Mouse (Mus musculus): ENCODE measurements at regions not wholly inside any gene's neighbourhood (a gene's known extent, or its start where the extent isn't known, plus 50 kb on each side); places are given as distances from the start of the nearest gene placed in this dataset.

DNA sequence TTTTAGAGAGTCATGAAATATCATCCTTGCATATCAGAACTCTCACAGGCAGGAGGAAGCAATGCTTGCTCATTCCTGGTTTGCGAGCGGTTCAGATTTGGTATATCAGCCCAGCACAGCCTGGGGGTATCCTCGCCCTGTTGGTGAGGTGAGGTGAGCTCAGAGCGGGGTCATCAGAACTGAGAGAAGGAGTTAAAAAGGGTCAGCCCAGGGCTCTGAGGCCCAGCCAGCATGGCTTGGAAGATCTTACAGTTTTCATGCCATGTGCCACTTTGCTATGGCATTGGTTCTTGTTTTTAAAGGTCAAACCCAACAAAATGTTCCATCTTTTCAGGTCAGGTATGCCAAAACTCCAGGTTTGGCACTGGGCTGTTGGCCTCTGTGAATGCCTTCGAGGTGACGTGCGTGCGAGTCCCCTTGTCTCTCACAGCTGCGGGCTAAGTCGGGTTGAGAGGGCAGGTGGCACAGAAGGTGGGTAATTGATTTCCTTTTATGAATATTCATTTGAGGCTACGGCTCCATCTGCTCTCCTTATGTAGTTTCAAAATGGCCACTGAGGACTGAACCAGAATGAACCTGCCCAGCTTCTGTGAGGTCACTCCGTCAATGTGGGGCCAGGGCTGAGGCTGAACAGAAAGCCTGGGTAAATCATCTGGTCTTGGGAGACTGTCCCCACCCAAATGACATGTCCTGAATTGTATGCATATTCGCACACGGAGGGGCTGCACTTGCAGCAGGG, 86.3 kb downstream of the Hhipl2 start:
- peak; percentile 74 for DNase-seq (ENCODE audit: low read depth, low spot score)

DNA sequence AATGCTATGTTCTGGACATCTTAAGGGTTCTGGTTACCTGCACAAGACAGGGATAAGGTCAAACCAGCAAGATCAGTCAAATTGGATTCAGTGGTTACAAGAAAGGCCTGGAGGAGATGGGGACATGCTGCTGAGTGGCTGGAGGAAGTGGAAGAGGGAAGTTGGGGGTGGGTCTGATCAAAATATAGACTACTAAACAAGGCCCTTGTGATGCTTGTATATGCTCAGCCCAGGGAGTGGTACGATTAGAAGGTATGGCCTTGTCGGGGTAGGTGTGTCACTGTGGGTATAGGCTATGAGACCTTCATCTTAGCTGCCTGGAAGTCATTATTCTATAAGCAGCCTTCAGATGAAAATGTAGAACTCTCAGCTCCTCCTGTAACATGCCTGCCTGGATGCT, 89.9 kb downstream of the Hhipl2 start:
- DNase-seq (ENCODE audit: low read depth, low spot score) = no peak

DNA sequence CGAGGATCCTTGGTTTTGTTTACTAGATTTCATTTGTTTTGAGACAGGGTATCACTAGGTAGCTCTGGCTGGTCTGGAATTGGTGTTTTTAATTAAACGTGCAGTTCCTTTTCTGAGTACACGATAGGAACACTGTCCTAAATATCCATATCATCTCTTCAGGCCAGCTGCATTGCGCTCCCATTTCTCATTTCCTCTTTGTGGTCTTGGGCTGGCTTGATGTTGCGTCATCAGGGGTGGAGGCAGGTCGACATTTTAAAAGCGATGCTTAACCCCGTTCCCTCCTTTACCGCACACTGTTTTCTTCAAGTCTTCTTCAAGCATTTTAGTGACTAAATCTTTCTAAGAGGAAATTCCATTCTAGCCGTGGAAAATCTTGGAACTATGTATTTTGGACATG, 92.7 kb downstream of the Hhipl2 start:
- DNase-seq (ENCODE audit: low read depth, low spot score) = no peak

DNA sequence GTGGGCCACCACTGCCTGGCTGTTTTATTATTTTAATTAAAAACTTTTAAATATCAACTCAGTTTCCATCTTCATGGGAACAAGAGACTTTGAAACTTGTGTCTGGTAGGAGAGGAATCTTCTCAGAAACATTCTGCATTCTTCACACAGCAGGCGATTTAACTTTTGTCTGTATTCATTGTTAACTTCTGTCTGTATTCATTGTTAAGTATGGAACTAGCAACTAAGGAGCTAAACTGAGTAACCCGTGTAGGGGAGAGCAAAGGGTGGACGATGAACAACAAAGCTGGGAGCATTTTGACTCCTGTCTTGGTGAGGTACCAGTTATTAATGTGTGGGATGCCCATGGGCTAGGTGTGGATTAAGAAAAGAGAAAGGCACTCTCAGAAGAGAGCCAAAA, 95.9 kb downstream of the Hhipl2 start:
- DNase-seq (ENCODE audit: low read depth, low spot score) = no peak

DNA sequence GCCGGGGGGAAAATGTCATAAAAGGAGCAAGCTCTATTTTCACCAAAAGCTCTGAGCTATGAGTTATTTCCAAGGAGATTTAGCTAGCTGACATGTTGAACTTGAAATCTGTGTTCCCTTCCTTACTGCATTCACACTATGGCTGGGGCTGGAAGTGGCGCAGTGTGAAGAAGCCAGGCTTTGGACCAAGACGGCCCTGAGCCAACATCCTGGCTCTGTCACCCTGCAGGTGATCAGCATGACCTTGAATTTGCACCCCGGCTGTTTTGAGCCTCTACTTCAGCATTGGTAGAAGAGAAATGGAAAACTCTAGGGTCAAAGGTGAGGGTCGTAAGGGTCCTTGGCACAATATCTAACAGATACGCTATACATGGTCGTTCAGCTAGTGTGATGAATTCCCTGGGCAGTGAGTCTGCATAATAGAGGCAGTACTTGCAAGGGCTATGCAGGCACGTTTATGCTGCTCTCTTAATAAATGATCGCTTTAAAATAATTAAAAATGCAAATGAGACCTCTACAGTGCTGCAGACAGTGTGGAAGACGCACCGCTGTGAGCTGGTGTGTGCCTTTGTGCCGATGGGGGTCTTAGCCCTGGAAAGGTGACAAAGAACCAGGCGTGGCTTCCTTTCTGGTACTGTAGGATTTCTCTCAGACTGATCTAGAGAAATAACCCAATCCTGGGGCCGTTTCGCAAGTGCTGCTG, 96.4 kb downstream of the Hhipl2 start:
- no peak for DNase-seq (ENCODE audit: low read depth, low spot score)

DNA sequence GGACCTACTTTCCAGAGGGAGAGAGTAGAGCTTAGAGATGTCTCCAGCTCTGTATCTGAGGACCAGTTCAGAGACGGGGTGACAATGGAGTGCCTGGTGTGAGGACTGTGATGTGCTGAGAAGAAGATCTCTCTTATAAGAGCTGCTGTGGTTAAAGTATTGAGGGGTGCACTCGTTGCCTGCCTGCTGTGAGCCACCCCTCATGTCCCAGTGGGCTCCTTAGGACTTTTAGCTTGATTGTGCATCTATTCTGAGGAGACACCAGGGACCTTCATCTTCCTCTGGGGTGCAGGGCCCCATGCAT, 96.9 kb downstream of the Hhipl2 start:
- no peak for DNase-seq (ENCODE audit: low read depth, low spot score)

DNA sequence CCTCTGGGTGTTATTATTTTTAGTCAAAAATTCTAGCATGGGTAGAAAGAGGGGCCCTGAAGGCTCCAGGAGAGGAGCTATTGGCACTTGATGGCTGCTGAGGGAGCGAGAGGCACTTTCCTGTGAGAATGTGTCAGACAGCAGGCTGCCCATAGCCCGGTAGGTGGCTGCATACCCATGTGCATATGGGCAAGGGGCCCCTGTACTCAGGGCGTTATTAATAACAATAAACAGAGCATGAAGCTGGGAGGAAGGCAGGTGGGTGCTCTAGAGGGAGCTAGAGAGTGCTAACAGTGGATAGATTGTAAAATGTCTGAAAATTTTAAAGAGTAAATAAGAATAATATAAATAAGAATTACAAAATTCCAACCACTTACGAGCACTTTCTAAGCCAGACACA, 98.2 kb downstream of the Hhipl2 start:
- peak; percentile 23 for DNase-seq (ENCODE audit: low read depth, low spot score)

DNA sequence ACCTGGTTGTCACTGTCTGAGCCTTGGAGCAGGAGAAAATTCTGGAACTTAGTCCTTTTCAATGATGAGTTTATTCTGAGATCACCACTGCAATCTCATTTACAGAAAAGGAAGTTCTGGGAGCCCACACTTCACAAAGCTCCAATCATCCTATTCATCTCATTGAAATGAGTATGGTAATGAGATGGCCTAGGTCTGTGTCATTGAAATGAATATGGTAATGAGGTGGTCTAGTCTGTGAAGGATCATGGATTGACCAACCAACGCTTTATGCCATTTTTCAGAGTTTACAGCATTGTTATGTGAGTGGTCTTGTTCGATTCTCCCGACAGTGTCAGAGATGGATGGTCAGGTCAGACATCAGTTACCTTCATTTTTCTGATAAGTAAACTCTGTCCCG, 99.2 kb downstream of the Hhipl2 start:
- DNase-seq (ENCODE audit: low read depth, low spot score) = no peak

DNA sequence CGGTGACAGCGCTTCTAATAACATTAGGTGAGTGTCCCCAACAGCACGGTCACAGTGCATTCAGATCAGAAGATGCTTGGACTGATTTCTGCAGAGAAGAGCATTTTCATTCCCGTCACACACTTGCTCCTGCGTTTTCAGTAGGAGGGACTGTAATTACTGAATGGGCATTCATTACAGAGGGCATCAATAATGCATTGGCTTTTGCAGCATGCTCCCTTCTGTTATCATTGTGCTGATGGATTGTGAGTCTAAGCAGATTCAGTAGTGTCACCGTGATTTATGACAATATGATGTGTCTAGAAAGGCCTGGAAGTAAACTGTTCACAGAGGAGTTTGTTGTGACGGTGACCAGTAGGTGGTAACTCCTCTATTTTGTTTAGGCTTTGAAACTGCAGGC, 103.6 kb downstream of the Hhipl2 start:
- DNase-seq (ENCODE audit: low read depth, low spot score) = peak; percentile 63

DNA sequence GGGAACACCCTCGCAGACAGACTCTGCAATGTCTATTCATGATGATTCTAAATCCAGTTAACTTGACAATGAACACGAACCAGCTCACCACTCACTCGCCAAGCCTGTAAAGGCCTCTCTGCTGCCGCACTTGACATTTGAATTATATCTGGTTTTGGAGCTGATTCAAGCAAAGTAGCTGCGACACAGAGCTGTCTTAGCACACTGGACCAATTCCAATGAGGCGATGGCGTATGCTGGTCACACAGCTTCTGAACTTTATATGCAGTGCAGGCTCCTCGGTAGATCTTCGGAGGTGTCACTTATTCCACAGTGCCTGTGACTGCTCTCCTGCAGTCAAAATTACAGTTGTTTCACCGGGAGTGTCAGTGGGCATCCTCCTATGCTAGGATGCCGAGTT, 115.4 kb downstream of the Hhipl2 start:
- peak; percentile 48 for DNase-seq (ENCODE audit: low read depth, low spot score)

DNA sequence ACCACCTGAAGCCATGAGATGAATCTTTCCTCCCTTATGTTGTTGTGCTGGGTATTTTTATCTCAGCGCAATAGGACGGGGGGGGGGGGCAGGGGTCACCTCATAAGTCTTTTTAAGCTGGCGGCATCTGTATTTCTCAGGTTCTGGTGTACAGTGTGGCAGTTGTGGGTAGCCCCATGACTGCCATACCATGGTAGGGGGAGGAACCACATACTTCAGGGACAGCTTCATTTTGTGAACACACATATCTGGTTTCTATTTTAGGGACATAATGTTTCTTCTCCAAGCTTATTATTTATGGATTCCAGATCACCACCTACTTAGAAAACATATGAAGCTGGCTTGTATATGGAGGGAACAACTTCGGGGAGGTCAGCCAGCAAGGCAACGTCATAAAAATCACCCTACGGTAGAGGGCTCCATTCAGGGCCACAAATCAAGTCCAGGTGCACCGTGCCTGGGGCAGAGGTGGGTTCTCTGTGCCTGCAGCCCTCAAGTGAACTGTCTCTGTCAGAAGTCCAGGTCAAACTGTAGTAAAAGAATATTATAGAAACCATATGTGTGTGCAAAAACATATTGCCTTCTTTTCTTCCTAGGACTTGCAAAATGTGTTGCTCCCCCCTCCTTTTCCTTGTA, 130.9 kb downstream of the Hhipl2 start:
- no peak for DNase-seq (ENCODE audit: low read depth, low spot score)

DNA sequence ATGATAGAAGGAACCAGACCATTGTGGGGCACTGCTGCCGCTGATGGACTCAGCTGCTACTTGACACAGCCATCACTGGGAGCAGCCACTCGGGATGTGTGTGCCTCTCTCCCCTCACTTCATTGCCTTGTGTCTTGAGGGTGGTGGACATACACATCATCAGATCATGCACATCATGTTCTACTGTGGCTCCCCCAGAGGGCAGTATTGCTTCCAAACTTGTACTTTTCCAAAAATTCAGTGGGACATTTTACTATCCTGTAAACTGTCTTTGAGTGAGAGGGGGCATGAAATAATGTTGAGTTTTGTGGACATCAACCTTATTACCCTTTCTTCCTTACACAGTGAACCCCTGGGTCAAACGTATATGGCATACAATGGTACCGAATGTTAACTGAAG, 134.6 kb downstream of the Hhipl2 start:
- DNase-seq (ENCODE audit: low read depth, low spot score) = peak; percentile 15

DNA sequence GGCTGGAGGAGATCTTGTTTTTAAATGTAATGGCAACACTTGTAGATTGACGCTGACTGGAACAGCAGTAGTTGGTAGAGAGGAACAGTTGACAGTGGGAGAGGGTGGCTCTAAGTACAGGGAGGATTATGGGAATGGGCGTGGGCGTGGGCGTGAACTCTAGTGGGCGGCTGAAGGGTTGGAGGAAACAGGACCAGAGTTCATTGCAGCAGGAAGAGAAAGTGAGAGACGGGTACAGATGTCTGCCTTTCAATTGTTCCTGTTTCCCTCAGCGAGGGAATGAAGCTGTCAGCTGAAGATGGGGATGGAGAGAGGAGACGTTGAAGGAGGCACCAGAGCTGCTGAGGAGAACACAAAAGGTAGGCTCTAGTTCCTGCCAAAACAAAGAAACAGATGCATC, 135.2 kb downstream of the Hhipl2 start:
- DNase-seq (ENCODE audit: low read depth, low spot score) = no peak

DNA sequence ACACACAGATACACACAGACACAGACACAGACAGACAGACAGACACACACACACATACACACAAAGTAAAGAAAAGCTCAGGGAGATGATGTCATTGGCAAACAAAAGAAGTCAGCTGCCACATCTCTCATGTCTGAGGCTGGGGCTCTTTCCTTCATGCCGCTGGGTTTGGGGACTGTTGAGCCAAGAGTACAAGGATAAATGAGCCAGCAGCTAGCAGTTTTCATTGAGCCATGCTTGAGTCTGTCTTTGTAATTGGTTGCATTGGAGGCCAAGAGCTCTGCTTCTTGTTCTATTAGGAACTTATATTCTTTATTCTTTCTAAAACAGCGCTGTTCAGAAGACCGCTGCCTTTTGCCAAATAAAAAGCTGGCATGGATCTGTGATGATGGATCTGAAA, 144.8 kb downstream of the Hhipl2 start:
- DNase-seq (ENCODE audit: low read depth, low spot score) = no peak

DNA sequence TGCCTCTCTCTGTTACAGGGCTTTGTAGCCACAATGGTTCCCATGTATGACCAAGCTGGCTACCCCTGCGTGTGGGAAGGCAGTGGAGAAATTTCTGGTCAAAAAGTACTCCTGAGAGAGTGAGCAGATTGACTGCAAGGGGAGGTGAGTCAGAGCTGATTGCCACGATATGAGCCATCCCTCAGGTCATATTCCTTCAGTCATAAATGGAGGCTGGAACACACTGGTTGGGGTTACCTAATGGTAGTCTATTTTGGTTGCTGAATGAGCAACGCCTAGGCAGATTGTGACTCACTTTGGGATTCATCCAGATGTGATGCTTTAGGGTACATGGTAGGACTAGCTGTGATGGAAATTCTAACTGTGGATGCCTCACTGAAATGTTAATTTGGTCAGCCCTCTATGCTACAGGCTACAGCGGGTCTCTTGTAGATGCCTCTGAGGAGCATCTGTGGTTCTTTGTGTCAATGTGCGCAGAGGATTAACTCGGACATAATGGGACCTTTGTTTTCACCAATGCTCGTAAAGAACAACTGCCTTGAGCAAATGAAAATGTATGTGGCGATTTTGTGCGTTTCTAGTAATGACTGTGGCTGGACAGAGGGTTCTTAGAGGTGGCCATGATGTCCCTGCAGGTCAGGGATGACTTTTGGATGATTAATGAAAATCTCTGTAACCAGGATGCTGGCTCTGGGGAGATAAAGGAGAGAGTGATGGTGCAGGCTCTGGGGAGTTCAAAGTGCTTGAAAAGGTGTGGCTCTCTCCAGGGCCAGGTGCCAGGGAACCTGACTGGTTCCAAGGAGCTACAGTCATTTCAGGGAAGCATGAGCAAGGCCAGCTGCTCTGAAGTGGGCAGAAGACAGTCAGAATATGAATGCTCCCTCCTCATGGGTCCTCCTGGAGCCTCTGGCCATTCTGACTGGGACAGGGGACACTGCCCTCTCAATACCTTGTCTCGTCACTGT, 155.9 kb downstream of the Hhipl2 start:
- DNase-seq (ENCODE audit: low read depth, low spot score) = peak; percentile 77

DNA sequence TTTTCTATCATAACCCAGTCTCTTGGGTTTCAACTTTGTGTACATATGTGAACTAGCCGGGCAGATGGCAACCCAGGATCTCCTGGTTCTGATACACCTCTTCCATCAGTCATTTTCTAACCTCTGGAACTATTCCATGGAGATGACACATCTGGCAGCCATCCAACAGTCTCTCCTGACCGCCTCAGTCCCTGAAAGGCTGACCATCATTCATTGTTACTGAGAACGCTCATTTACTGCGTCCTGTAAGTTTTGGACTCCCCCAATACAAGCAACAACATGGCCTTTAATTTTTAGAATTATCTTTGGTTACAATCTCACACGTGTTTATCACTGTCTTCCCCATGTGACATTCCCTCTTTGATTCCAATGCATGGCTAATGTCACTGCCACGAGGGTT, 166.8 kb downstream of the Hhipl2 start:
- DNase-seq (ENCODE audit: low read depth, low spot score) = no peak

DNA sequence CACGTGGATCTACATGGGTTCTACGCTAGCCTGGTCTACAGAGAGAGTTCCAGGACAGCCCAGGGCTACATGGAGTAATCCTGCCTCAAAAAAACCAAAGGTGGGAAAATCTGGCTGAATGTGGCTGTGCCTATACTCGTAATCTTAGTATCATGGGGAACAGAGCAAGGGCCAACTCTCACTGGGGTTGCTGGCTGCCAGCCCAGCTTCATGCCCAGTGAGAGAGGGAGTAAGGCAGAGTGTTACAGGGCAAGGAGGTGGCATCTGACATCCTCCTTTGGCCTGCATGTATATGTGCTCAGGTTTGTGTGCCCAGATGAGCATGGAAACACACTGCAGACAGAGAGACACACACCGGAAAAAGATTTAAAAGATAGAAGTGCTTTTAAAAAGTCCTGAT, 168.4 kb downstream of the Hhipl2 start:
- DNase-seq (ENCODE audit: low read depth, low spot score) = no peak

DNA sequence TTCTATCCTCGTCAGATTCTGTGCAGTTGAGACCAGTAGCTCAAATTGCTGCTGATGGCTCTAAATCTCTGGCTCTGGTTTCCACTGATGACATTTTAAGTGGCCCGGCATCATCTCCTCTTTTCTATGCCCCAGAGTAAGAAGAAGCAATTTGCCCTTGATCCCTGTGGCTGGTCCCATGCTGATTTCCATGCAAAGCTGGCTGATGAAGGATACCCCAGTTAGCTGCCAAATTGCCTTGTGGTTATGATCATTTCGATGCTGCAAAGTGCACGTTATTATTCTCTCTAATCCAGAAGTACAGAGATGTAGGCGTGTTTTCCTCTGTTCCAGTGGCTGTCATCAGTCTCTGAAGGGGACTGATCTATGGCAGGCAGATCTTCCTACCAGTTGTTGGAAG, 177.3 kb downstream of the Hhipl2 start:
- DNase-seq (ENCODE audit: low read depth, low spot score) = peak; percentile 17

DNA sequence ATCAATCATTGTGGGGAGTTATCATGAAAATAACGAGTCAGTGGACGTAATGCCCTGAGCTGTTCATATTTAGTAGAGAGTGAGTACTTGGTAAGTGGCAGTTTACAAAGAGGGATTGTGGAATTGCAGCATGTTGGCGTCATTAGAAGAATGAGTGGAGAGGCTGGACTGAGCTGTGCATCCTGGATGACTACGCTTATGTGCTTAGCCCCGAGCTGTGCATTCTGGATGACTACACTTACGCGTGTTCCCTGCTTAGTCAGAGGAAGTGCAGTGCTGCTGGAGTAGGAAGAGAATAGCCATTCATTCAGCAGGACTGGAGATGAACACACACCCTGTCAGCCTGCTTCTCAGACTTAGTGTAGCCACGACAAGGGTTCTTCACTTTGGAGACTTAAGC, 182.5 kb downstream of the Hhipl2 start:
- peak; percentile 39 for DNase-seq (ENCODE audit: low read depth, low spot score)

DNA sequence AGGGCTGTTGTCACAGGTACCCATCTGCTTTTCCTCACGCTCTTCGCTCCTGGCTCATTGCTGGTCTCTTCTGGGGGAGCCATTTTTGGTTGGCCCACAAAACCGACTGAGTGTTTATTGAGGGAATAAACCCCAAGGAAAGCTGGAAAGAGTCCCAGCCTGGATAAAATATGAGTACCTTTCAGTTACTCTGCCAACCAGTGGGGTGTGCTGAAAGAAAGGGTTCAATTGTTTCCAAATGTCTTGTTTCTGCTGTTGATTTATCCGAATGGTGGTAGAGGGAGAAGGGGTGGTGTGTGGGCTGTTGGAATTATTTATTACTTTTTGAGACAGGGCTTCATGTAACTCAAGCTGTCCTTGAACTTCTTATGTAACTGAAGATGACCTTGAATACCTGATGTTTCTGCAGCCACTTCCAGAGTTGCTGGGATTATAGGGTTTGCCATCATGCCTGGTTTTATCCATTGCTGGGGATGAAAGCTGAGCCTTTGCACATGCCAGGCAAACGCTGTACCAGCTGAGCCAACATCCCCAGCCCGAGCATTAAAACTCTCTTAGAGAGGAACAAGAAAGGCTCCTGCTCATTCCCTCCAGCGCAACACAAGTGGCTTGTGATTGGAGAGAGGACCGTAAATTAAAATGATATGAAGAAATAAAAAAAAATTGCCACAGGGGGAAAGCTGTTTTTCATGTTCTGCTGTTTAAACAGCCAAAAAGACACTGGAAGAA, 194.1 kb downstream of the Hhipl2 start:
- no peak for DNase-seq (ENCODE audit: low read depth, low spot score)

DNA sequence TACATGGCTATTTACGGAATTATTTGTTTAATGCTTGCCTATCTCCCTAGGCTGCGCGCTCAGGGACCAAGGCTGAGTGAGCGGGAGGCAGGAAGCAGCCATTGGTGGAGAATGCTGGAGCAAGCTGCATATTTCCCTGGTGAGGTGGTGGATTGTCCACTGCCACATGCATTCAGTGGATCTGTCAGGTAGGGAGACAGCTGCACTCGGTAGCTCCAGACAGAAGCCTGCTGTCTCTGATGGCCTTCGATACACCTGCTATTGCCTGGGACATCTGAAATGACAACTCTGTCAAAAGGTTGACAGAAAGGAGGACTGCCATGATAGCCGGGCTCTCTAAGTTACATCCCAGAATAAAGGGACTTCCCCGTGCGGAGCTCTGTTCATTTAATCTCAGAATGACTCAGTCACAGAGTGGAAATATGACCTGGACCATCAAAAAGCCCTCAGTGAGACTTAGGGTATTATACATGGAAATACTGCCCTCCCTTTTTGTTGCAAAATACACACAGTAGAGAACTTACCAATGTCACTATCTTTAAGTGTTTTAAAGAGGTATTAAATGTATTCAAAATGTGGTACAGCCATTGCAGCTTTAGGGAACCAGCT, 201.5 kb downstream of the Hhipl2 start:
- DNase-seq (ENCODE audit: low read depth, low spot score) = no peak

Data from brain, adult 2 months (tissue).